8 mouse cellular contexts compared by ENCODE assay signal in genomic region chr14:15062861-15063418, GRCm38 (mm10).
DNase-seq lines count a peak whose midpoint lies in the region; ATAC-seq and TF ChIP-seq lines count a peak whose summit lies in the region.

No protein-coding gene starts in this region.

- ATAC-seq in limb, embryonic 11.5 days (ENCODE audit: insufficient number of reproducible peaks, low FRiP score, low TSS enrichment, low read depth): peak; percentile 56; the same call in 1 of the 2 replicates
- no peak for ATAC-seq in intestine, embryonic 16.5 days

- H3K9me3 ChIP-seq in limb, embryonic 11.5 days (ENCODE audit: control insufficient read depth, low read length): no peaks in the 10 kb centered on the region
- no peaks in the 10 kb centered on the region for H3K9me3 ChIP-seq in intestine, embryonic 16.5 days (ENCODE audit: control insufficient read depth, low read length)

- no peak overlapping the region for H3K4me2 ChIP-seq in limb, embryonic 11.5 days (ENCODE audit: low read depth, severe bottlenecking)
- H3K4me2 ChIP-seq in intestine, embryonic 16.5 days (ENCODE audit: low read depth, low read length): no peak overlapping the region

- no peak overlapping the region for H3K27ac ChIP-seq in kidney, adult 2 months (ENCODE audit: insufficient read depth, low read depth, low read length)
- no peak overlapping the region; the same call in 1 of the 2 replicates for H3K27ac ChIP-seq in limb, embryonic 11.5 days (replicated peaks; ENCODE audit: low read depth, low read length)
- no peak overlapping the region for H3K27ac ChIP-seq in intestine, embryonic 16.5 days (ENCODE audit: low read length)

- H3K4me3 ChIP-seq in kidney, adult 2 months (ENCODE audit: insufficient read depth, low read depth, low read length): no peak overlapping the region
- H3K4me3 ChIP-seq in limb, embryonic 11.5 days (ENCODE audit: low read depth, low read length): no peak overlapping the region
- no peak overlapping the region for H3K4me3 ChIP-seq in intestine, embryonic 16.5 days (ENCODE audit: low read length)

- DNase-seq in kidney, adult 2 months: peak; percentile 9
- no peak for DNase-seq in kidney, adult 11 months
- peak; percentile 33 for DNase-seq in brain, embryonic 14.5 days (ENCODE audit: low read depth)
- DNase-seq in limb, embryonic 11.5 days (ENCODE audit: low spot score): no peak
- peak; percentile 71 for DNase-seq in naive thymus-derived CD4-positive, alpha-beta T cell, adult 2 months (ENCODE audit: low read depth)
- DNase-seq in gastrocnemius, postnatal 14 days: no peak
- DNase-seq in spleen, adult 18-20 months: no peak

- TF ChIP-seq POLR2A in kidney, adult 2 months (IDR thresholded peaks at IDR 0.05; ENCODE audit: low read depth, low read length): no peak
- no peak for TF ChIP-seq POLR2A in brain, embryonic 14.5 days (IDR thresholded peaks at IDR 0.05; ENCODE audit: borderline replicate concordance, extremely low read depth, insufficient read depth, insufficient read length, poor library complexity, severe bottlenecking)

- intact Hi-C loops in gastrocnemius, postnatal 14 days (cut with DNase I; ENCODE audit: low total_unique reads): no loop called here

- WGBS in kidney, adult 2 months: 44% methylated on average over 4 of the region's 4 CpGs
- 54% methylated on average over 4 of the region's 4 CpGs for WGBS in limb, embryonic 11.5 days
- WGBS in intestine, embryonic 16.5 days: 56% methylated on average over 4 of the region's 4 CpGs

- H3K27me3 ChIP-seq in kidney, adult 2 months (replicated peaks; ENCODE audit: control insufficient read depth, insufficient read depth, low read length): no peaks in the 10 kb centered on the region
- no peaks in the 10 kb centered on the region for H3K27me3 ChIP-seq in limb, embryonic 11.5 days (ENCODE audit: control insufficient read depth, insufficient read depth, low read length)
- H3K27me3 ChIP-seq in intestine, embryonic 16.5 days (replicated peaks; ENCODE audit: control insufficient read depth, insufficient read depth, low read length): no peaks in the 10 kb centered on the region

- no peaks in the 10 kb centered on the region for H3K36me3 ChIP-seq in kidney, adult 2 months (ENCODE audit: control insufficient read depth, insufficient read depth, low read length)
- no peaks in the 10 kb centered on the region for H3K36me3 ChIP-seq in limb, embryonic 11.5 days (ENCODE audit: control insufficient read depth, insufficient read depth, low read length)
- no peaks in the 10 kb centered on the region for H3K36me3 ChIP-seq in intestine, embryonic 16.5 days (ENCODE audit: control insufficient read depth, insufficient read depth, low read length)

- no peak for TF ChIP-seq CTCF in kidney, adult 2 months (conservative IDR thresholded peaks at IDR 0.05; ENCODE audit: insufficient read depth, insufficient read length, low read depth, low read length)
- no peak for TF ChIP-seq CTCF in brain, embryonic 14.5 days (IDR thresholded peaks at IDR 0.05; ENCODE audit: borderline replicate concordance, extremely low read depth, insufficient read depth, insufficient read length)

- no peaks in the 10 kb centered on the region for H3K4me1 ChIP-seq in kidney, adult 2 months (ENCODE audit: control insufficient read depth, insufficient read depth, low read length)
- peaks cover 2% of the 10 kb centered on the region; the same call in 1 of the 2 replicates for H3K4me1 ChIP-seq in limb, embryonic 11.5 days (ENCODE audit: control insufficient read depth, insufficient read depth, low read length)
- no peaks in the 10 kb centered on the region for H3K4me1 ChIP-seq in intestine, embryonic 16.5 days (ENCODE audit: control insufficient read depth, insufficient read depth, low read length)

- no peak overlapping the region for H3K9ac ChIP-seq in limb, embryonic 11.5 days (ENCODE audit: low read length)
- no peak overlapping the region for H3K9ac ChIP-seq in intestine, embryonic 16.5 days (ENCODE audit: low read depth, low read length)

Comparison
In these comparisons a context has a peak if more than half of its experiments do, and no peak if none do; other contexts are left out.
1. DNase-seq: peak in kidney, adult 2 months (single experiment), brain, embryonic 14.5 days (single experiment) and naive thymus-derived CD4-positive, alpha-beta T cell, adult 2 months (single experiment); none in kidney, adult 11 months (single experiment), limb, embryonic 11.5 days (single experiment), gastrocnemius, postnatal 14 days (single experiment) and spleen, adult 18-20 months (0 of 2).